Mouse (Mus musculus) midbrain, embryonic 10.5 days (tissue): ENCODE results near the gene Tmem25. TPM values are rescaled to one million over a fixed set of nuclear protein-coding genes. Genes with fewer than 3 reads are reported as not detected.

Experiments used
- DNase-seq: peaks from one replicate; pipeline ENCODE4 v3.0.0-alpha.2; 2017; ENCODE audit warnings: low spot score
- H3K27ac ChIP-seq: fragments of 300-500 bp; sonication (generic); replicated peaks from 2 replicates; pipeline ENCODE4 v1.5.1; 2016; ENCODE audit warnings: mild to moderate bottlenecking
- H3K27me3 ChIP-seq: fragments of 300-500 bp; sonication (generic); 2 replicates; pipeline ENCODE4 v1.6.1; 2016; ENCODE audit warnings: low read depth, mild to moderate bottlenecking; ENCODE audit not compliant: poor library complexity, severe bottlenecking
- H3K36me3 ChIP-seq: fragments of 300-500 bp; sonication (generic); 2 replicates; pipeline ENCODE4 v1.6.1; 2016; ENCODE audit warnings: mild to moderate bottlenecking, moderate library complexity
- H3K4me1 ChIP-seq: fragments of 300-500 bp; sonication (generic); 2 replicates; pipeline ENCODE4 v1.6.1; 2016
- H3K4me3 ChIP-seq: fragments of 300-500 bp; sonication (generic); 2 replicates; pipeline ENCODE4 v1.5.1; 2016; ENCODE audit warnings: mild to moderate bottlenecking, moderate library complexity
- H3K9me3 ChIP-seq: fragments of 300-500 bp; sonication (generic); replicated peaks from 2 replicates; pipeline ENCODE4 v1.6.1; 2016; ENCODE audit warnings: mild to moderate bottlenecking
- WGBS: fragments of 180-500 bp; shearing (Covaris S2); methylation state at CpG from one replicate; pipeline ENCODE4 v1.1.7; 2016; 5-methylcytosine and 5-hydroxymethylcytosine counted together
- polyA plus RNA-seq: library from polyadenylated mRNA; unstranded; fragments of >200 nt; fragmentation: Nextera tagmentation; extraction: Ambion mirVana; gene quantifications from 2 replicates; pipeline ENCODE4 v1.2.1, GENCODE M21; 2016

The Tmem25 gene
- polyA plus RNA-seq: 1.8 and 3.2 TPM in 2 replicates

DNA sequence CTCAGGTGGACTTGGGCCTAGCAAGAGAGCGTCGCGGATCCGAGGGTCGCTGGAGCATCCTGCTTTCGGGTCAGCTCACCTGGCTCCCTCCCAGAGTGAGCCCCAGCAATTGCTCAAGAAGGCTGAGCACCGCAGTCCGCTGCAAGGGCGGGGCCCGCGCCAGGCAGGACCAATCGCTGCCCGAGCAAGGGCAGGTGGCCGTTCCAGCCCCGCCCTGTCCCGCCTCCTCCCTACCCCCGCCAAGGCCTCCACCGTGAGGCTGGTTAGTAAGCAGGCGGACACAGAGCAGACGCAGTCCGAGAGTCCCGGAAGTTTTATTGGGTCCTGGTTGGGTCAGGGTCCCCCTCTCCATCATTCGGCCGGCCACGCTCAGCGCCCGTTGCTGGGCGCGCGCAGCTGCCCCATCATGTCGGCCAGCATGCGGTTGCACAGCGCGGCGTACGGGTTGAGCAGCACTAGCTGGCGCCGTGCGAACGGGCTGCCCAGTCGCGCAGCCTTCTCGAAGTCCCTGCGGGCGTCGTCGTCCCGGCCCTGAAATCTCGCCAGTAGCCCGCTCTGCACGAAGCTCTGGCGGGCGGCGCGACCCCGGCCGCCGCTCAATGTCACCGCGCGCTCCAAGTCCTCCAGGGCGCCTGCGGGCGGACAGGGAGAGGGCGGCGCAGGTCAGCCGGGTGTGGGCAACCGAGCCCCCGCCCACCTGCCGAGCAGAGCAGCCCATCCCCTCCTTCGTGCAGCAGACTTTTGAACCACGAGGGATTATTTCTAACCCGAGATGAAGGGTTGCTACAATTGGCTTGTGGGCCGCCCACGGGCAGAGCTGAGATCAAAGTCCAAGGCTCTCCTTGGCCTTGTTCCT is at the start of gene Tmem25:
Tmem25 (minus strand) TSS at position 206 of the 856 bp plus-strand sequence.
- WGBS: under 1% methylated on average over 75 of the region's 75 CpGs
- H3K27ac ChIP-seq: peak within 1 kb of the TSS; percentile 81

DNA sequence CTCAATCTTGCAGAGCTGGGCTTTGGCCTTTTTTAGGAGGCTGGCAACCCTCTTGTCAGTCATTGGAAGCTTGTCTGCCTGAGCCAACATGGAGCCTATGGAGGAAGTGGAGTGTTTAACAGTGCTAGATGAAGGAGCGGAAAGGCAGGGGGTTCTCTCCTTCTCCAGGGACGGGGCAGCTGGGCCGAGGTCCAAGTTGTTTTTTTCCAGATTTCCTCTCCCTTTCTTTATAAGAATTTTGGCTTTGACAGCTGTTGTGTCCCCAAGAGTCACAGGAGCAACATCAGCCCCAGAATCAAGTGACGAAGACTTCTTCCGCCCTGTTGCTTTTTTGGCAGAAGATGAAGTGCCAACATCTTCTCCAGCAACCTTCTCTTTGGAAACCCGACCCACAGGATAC is 48.3 kb upstream of the Tmem25 start:
- H3K36me3 ChIP-seq: peaks cover 93% of the 10 kb centered on the region

More for the DNA sequence above, at the start of gene Tmem25:
- peak; percentile 85 for DNase-seq
- peaks cover 26% of the 10 kb centered on the region for H3K4me1 ChIP-seq
- no peaks in the 10 kb centered on the region for H3K9me3 ChIP-seq
- peaks cover 63% of the 10 kb centered on the region for H3K27me3 ChIP-seq
- H3K36me3 ChIP-seq: 0 out of 2 replicates have a peak, but pooled peaks cover 3% of the 10 kb centered on the region
- peak within 1 kb of the TSS; percentile 62 for H3K4me3 ChIP-seq

DNA sequence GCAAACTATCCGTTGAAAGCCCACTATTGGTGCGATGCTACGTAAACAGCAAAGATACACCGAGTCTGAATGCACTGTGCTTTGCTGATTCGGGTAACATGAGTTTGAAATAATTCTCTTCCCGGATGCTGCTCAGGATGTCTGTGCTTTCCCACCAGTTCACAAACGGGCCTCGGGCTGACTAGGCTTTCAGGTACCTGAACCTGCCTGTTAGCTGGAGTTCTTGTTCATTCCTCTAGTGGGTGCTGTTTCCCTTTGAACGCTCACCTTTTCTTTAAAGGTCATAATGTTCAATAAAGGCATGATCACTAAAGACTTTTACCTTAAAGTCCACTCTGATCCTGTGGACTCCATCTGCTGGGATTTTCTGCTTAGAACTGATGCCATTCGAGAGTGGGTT is 42.1 kb upstream of the Tmem25 start:
- H3K4me3 ChIP-seq: no peak overlapping the region
- peaks cover 98% of the 10 kb centered on the region for H3K36me3 ChIP-seq
- no peaks in the 10 kb centered on the region for H3K9me3 ChIP-seq
- no peak for DNase-seq
- no peak overlapping the region for H3K27ac ChIP-seq
- no peaks in the 10 kb centered on the region for H3K27me3 ChIP-seq
- 92% methylated on average over 10 of the region's 10 CpGs for WGBS
- H3K4me1 ChIP-seq: no peaks in the 10 kb centered on the region

More for the DNA sequence above, 48.3 kb upstream of the Tmem25 start:
- Histone ChIP-seq H3K4me3 (no peak overlapping the region), H3K27me3 (no peaks in the 10 kb centered on the region), H3K27ac (no peak overlapping the region), H3K9me3 (no peaks in the 10 kb centered on the region), H3K4me1 (peaks cover 28% of the 10 kb centered on the region)
- DNase-seq: no peak
- 96% methylated on average over 6 of the region's 6 CpGs for WGBS

DNA sequence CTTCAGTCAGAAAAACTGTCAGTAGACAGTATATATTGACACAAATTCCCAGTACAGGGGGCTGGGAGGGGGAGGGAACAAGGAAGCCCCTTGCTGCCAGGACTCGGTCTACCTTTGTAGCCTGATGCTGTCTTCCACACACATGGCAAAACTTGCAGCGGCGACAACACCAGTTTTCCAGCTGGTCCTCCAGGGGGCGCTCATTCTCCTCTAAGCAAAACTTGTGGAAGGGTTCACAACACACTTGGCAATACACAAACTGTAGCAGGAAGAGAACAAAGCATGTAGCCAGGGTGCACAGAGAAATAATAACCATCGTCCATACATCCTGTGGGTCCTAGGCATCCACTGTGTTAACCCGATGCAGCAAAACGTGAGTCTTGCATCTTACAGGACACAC is 37.3 kb upstream of the Tmem25 start:
- Histone ChIP-seq H3K27me3 (no peaks in the 10 kb centered on the region), H3K4me3 (no peak overlapping the region), H3K4me1 (no peaks in the 10 kb centered on the region), H3K27ac (no peak overlapping the region), H3K36me3 (peaks cover 98% of the 10 kb centered on the region), H3K9me3 (no peaks in the 10 kb centered on the region)
- WGBS: 62% methylated on average over 7 of the region's 7 CpGs
- peak; percentile 76 for DNase-seq

DNA sequence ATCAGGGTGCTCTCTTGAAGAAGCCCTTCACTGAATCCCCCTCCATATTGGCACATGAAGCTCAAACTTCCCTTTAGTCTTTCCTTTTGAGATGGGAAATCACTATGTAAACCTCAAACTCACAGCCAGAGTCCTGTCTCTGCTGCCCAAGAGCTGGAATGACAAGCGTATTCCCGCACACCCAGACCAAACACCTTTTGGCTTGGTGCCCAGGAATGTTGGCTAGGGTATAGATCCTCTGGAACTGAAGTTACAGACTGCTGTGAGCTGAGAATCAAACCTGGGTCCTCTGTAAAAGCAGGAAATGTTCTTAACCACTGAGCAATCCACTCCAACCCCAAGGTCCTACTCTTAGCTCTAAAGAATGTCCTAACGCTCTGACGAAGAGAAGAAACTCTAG is 33.2 kb upstream of the Tmem25 start:
- 93% methylated on average over 4 of the region's 4 CpGs for WGBS
- no peak overlapping the region for H3K27ac ChIP-seq
- H3K4me1 ChIP-seq: no peaks in the 10 kb centered on the region
- no peaks in the 10 kb centered on the region for H3K27me3 ChIP-seq
- no peaks in the 10 kb centered on the region for H3K9me3 ChIP-seq
- peaks cover 99% of the 10 kb centered on the region for H3K36me3 ChIP-seq
- DNase-seq: no peak
- H3K4me3 ChIP-seq: no peak overlapping the region

DNA sequence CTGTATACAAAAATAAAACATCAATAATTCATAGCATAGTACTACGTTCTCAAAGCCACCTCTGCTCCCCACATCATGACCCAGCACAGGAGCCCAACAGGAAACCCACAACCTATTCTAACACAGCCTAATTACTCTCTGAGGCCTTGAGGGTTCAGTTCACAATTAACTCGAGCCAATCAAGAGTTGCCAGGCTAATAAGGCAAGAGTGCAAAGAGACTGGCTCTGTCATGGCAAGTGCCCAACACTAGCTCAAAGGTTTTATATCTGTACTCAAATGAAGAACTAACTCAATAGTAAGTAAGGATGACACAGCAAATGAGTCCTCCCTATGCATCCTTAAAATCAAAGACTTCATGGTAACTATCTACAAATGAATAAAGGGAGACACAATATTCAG is 31.4 kb upstream of the Tmem25 start:
- H3K4me1 ChIP-seq: no peaks in the 10 kb centered on the region
- peaks cover 100% of the 10 kb centered on the region for H3K36me3 ChIP-seq
- no peak overlapping the region for H3K4me3 ChIP-seq
- no peaks in the 10 kb centered on the region for H3K9me3 ChIP-seq
- no peak overlapping the region for H3K27ac ChIP-seq
- no peaks in the 10 kb centered on the region for H3K27me3 ChIP-seq
- DNase-seq: no peak
- WGBS: 96% methylated on average over 2 of the region's 2 CpGs

DNA sequence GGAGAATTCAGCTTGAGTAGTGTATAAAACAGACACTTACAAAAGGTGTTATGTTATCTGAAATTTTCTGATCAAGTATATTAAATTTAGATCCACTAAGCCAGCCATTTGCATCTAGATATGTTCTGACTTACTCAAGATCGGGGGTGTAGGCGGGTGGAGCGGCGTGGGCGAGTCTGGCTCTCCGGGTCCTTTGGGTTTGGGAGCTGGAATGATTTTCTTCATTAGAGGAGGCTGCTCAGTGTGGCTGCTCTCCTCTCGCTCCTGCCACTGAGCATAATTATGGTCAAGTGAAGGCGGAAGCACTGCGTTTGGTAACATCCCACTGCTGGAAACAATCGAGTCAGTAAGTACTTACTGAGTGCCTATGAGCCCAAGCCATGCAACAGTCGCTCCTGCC is 29.8 kb upstream of the Tmem25 start:
- Histone ChIP-seq H3K4me1 (no peaks in the 10 kb centered on the region), H3K27me3 (no peaks in the 10 kb centered on the region), H3K27ac (no peak overlapping the region), H3K9me3 (no peaks in the 10 kb centered on the region), H3K36me3 (peaks cover 100% of the 10 kb centered on the region), H3K4me3 (no peak overlapping the region)
- DNase-seq: no peak
- WGBS: 96% methylated on average over 11 of the region's 11 CpGs

DNA sequence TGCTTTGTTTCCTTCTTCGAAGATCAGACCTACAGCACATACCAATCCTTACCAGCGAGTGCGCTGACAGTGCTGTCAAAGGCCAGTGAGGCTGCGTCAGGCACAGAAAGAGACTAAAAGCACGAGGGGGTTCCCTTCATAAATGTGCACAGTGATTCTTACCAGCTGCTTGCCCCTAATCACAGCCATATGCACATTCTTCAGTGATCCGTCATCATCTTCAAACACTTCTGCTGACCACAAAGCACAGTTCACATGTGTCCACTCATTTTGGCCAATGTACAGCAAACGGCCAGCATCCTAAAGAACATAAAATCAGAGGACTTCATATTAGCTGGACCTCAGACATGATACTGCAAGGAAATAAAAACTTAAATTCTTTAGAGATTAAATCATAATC is 27.6 kb upstream of the Tmem25 start:
- no peaks in the 10 kb centered on the region for H3K9me3 ChIP-seq
- no peaks in the 10 kb centered on the region for H3K4me1 ChIP-seq
- DNase-seq: no peak
- no peak overlapping the region for H3K27ac ChIP-seq
- H3K27me3 ChIP-seq: no peaks in the 10 kb centered on the region
- peaks cover 100% of the 10 kb centered on the region for H3K36me3 ChIP-seq
- no peak overlapping the region for H3K4me3 ChIP-seq
- 86% methylated on average over 7 of the region's 7 CpGs for WGBS

DNA sequence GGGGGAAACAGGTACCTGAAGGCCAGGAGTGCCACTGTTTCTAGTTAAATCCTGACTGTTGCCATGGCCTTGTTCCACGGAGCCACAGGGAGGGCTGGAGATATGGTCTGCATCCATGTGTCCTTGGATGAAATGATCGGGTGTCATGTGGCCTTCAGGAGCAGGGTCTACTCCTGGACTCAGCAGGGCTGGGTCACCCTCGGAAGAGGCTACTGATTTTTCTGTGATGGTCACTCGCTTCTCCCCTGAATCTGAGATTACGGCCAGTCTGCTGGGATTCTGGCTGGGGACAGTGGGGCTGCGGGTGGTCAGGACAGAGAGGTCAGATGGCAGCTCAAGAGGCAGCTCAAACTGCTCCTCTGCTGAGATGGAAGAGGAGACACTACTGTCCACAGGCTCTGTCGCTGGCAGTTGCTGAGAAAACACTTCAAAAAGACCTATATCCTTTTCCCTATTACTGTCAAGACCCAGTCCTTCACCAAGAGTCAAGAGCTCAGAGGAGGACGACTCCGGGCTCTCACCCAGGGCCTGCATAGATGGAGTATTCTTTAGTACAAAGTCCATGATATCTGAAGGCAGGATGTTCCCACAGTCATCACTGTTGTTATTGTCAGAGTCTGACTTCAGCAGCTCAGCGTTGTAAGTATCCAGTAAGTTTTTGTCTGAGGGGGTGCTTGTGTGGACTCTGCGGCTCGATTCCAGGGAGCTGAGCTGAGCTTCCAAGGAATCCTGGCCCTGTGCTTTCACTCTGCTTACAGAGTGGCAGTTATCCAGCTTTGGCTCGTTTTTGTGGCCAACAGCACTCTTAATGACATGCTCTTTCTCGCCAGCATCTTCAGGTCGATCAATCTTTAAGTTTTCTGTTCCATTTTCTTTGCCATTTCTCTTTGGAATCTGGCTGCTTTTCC is 21.1 kb upstream of the Tmem25 start:
- WGBS: 92% methylated on average over 15 of the region's 15 CpGs
- no peaks in the 10 kb centered on the region for H3K27me3 ChIP-seq
- no peaks in the 10 kb centered on the region for H3K4me1 ChIP-seq
- peaks cover 100% of the 10 kb centered on the region for H3K36me3 ChIP-seq
- H3K4me3 ChIP-seq: no peak overlapping the region
- DNase-seq: no peak
- no peaks in the 10 kb centered on the region for H3K9me3 ChIP-seq
- no peak overlapping the region for H3K27ac ChIP-seq

DNA sequence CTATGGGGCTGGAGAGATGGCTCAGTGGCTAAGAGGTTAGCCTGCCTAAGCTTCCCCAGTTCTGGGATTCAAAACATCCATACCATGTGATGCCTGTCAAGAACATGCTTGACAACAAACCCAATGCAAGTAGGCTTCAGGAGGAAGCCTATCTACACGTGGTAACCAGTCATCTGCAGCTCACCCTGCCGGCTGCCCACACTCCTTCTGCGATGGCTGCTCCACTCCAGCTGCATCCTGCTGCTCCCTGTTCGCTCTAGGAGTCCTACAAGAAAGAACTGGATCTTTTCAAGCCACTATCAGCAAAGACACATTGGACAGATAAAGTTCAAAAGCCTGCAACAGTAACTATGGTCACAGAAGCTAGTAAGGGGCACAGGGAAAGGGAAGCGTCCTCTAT is 18.4 kb upstream of the Tmem25 start:
- Histone ChIP-seq H3K36me3 (peaks cover 100% of the 10 kb centered on the region), H3K4me3 (no peak overlapping the region), H3K4me1 (no peaks in the 10 kb centered on the region), H3K27me3 (no peaks in the 10 kb centered on the region), H3K9me3 (no peaks in the 10 kb centered on the region), H3K27ac (no peak overlapping the region)
- WGBS: 89% methylated on average over 5 of the region's 5 CpGs
- no peak for DNase-seq

DNA sequence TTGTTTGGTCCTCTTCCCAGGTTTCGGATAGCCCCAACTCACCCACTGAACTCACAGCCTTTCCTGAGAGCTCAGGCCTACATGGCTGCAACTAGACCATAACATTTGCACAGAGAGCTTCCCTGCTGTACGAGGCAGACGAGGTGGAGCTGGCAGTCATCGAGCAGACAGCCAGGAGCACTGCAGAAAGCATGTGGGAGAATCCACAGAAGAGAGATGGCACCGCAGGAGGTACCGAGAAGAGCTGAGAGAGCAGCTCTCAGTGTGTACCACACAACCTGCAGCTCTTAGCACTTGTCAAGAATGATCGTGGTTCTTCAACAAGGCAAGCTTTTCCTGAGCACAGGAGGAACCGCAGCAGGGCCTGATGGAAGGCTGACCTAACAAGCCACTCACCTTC is 15.1 kb upstream of the Tmem25 start:
- H3K4me1 ChIP-seq: no peaks in the 10 kb centered on the region
- H3K27me3 ChIP-seq: no peaks in the 10 kb centered on the region
- H3K4me3 ChIP-seq: no peak overlapping the region
- H3K9me3 ChIP-seq: no peaks in the 10 kb centered on the region
- WGBS: 91% methylated on average over 8 of the region's 8 CpGs
- no peak for DNase-seq
- H3K36me3 ChIP-seq: peaks cover 100% of the 10 kb centered on the region
- H3K27ac ChIP-seq: no peak overlapping the region

DNA sequence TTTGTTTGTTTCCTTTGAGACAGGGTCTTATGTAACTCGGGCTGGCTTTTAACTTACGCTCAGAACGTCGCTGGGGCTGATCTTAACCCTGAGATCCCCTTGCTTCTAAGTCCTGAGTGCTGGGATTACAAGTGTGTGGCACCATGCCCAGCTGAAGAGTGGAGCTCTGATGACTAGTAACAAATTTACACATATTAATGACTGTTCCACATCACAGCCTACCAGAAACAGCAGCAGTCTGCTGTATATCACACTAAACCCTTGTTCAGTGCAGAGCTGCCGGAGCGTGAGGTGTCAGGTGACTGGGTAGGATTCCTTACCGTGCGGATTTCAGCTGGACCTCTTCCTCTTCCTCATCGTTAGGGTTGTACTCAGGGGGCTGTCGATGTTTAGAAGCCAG is 11.2 kb upstream of the Tmem25 start:
- 92% methylated on average over 10 of the region's 10 CpGs for WGBS
- H3K9me3 ChIP-seq: no peaks in the 10 kb centered on the region
- no peaks in the 10 kb centered on the region for H3K4me1 ChIP-seq
- H3K4me3 ChIP-seq: no peak overlapping the region
- peaks cover 100% of the 10 kb centered on the region for H3K36me3 ChIP-seq
- no peak for DNase-seq
- H3K27me3 ChIP-seq: no peaks in the 10 kb centered on the region
- no peak overlapping the region for H3K27ac ChIP-seq

DNA sequence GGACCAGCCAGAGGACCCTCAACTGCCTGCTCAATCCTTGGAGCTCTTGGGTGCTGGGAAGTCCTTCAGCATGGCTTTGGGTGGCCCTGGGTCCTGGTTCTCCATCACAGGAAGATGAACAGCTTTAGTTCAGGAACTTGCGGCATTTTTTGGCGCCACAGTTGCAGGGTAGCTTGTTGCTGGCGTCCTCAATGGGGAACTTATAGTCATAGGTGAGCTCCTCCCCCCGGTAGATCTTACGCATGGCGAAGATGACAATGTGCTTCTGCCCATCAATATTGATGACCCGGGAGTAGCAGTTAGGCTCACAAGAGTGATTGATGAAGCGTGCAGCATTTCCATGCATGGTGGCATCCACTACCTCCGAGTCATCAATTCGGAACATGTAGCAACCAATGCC is 8.7 kb upstream of the Tmem25 start:
- DNase-seq: no peak
- Histone ChIP-seq H3K4me1 (no peaks in the 10 kb centered on the region), H3K36me3 (peaks cover 83% of the 10 kb centered on the region), H3K4me3 (no peak overlapping the region), H3K9me3 (no peaks in the 10 kb centered on the region), H3K27ac (no peak overlapping the region), H3K27me3 (peaks cover 1% of the 10 kb centered on the region; the same call in 1 of the 2 replicates)
- 97% methylated on average over 10 of the region's 10 CpGs for WGBS
